Mouse (Mus musculus) limb, embryonic 14.5 days (tissue): ENCODE measurements around the gene Dnah17. TPM values are rescaled to one million over a fixed set of nuclear protein-coding genes. Genes with fewer than 3 reads are reported as not detected.

ENCODE experiments used
- ATAC-seq: fragments of 200-750 bp; cut with Nextera tagmentation; 2 replicates; pipeline ENCODE4 v1.8.0; 2017; ENCODE audit warnings: low read depth, moderate number of reproducible peaks, moderate TSS enrichment; ENCODE audit not compliant: low FRiP score
- DNase-seq: peaks from one replicate; pipeline ENCODE4 v3.0.0-alpha.2; 2015; ENCODE audit warnings: low spot score
- H3K27ac ChIP-seq: fragments of 300-500 bp; sonication (generic); replicated peaks from 2 replicates; pipeline ENCODE4 v1.5.1; 2014; ENCODE audit warnings: low read depth, mild to moderate bottlenecking, low read length, moderate library complexity, mixed read lengths
- H3K27me3 ChIP-seq: fragments of 300-500 bp; sonication (generic); 2 replicates; pipeline ENCODE4 v1.6.1; 2014; ENCODE audit warnings: low read length, mixed read lengths; ENCODE audit not compliant: control insufficient read depth, insufficient read depth
- H3K36me3 ChIP-seq: fragments of 300-500 bp; sonication (generic); 2 replicates; pipeline ENCODE4 v1.6.1; 2014; ENCODE audit warnings: mild to moderate bottlenecking, low read length, moderate library complexity, mixed read lengths; ENCODE audit not compliant: control insufficient read depth, insufficient read depth
- H3K4me1 ChIP-seq: fragments of 300-500 bp; sonication (generic); 2 replicates; pipeline ENCODE4 v1.6.1; 2014; ENCODE audit warnings: antibody characterized with exemption, low read length, mixed read lengths; ENCODE audit not compliant: control insufficient read depth, insufficient read depth
- H3K4me2 ChIP-seq: fragments of 300-500 bp; sonication (generic); replicated peaks from 2 replicates; pipeline ENCODE4 v1.6.1; 2014; ENCODE audit warnings: low read depth, mild to moderate bottlenecking, low read length, moderate library complexity; ENCODE audit not compliant: severe bottlenecking
- H3K4me3 ChIP-seq: fragments of 300-500 bp; sonication (generic); replicated peaks from 2 replicates; pipeline ENCODE4 v1.5.1; 2014; ENCODE audit warnings: low read length
- H3K9ac ChIP-seq: fragments of 300-500 bp; sonication (generic); 2 replicates; pipeline ENCODE4 v1.6.1; 2014; ENCODE audit warnings: mild to moderate bottlenecking, low read depth, low read length, moderate library complexity; ENCODE audit not compliant: severe bottlenecking
- H3K9me3 ChIP-seq: fragments of 300-500 bp; sonication (generic); 2 replicates; pipeline ENCODE4 v1.6.1; 2016; ENCODE audit warnings: low read length; ENCODE audit not compliant: control insufficient read depth
- POLR2A ChIP-seq: fragments of 200-500 bp; IDR thresholded peaks from 2 replicates; pipeline ENCODE4 v1.8.0; 2012; ENCODE audit warnings: inconsistent platforms, mild to moderate bottlenecking, moderate library complexity, borderline replicate concordance; ENCODE audit not compliant: insufficient read depth, insufficient read length; ENCODE audit errors: extremely low read depth
- WGBS: fragments of 180-500 bp; shearing (Covaris S2); extraction: QIAGEN DNeasy Blood & Tissue Kit; methylation state at CpG from one replicate; pipeline ENCODE4 v1.1.7; 2014; 5-methylcytosine and 5-hydroxymethylcytosine counted together
- polyA plus RNA-seq, 2 experiments: library from polyadenylated mRNA; depleted of rRNA in 1 of 2; stranded (reverse) in 1 of 2; unstranded in 1 of 2; fragments of >200 nt; fragmentation: Nextera tagmentation in 1 of 2; extraction: Ambion mirVana in 1 of 2; gene quantifications; 2 replicates each; pipeline versions ENCODE4 v1.2.1 to v1.2.3; 2012 to 2014

The Dnah17 gene
- polyA plus RNA-seq, 2 experiments = 0.10 to 0.11 TPM

- no peak for DNase-seq
- Histone ChIP-seq H3K27ac (no peak overlapping the region), H3K27me3 (no peaks in the 10 kb centered on the region), H3K36me3 (peaks cover 70% of the 10 kb centered on the region), H3K4me1 (no peaks in the 10 kb centered on the region), H3K4me3 (no peak overlapping the region), H3K9me3 (no peaks in the 10 kb centered on the region), H3K4me2 (no peak overlapping the region), H3K9ac (no peak overlapping the region)
- WGBS = 66% methylated on average over 9 of the region's 9 CpGs
- TF ChIP-seq POLR2A = no peak
- ATAC-seq = no peak
These were observed 38.3 kb upstream of the Dnah17 start for GRCm38 (mm10) chr11:118168714-118169113.

GRCm38 (mm10) chr11:118166626-118167025, 36.2 kb upstream of the Dnah17 start:
- H3K4me1 ChIP-seq = no peaks in the 10 kb centered on the region
- DNase-seq = no peak
- no peak overlapping the region for H3K4me2 ChIP-seq
- WGBS = 87% methylated on average over 5 of the region's 5 CpGs
- no peaks in the 10 kb centered on the region for H3K9me3 ChIP-seq
- no peak for ATAC-seq
- TF ChIP-seq POLR2A = no peak
- no peak overlapping the region for H3K9ac ChIP-seq
- H3K27me3 ChIP-seq = no peaks in the 10 kb centered on the region
- peaks cover 60% of the 10 kb centered on the region for H3K36me3 ChIP-seq
- H3K4me3 ChIP-seq = no peak overlapping the region
- no peak overlapping the region for H3K27ac ChIP-seq

- H3K4me2 ChIP-seq = no peak overlapping the region
- H3K4me1 ChIP-seq = no peaks in the 10 kb centered on the region
- WGBS = 52% methylated on average over 11 of the region's 11 CpGs
- peak; percentile 66 for ATAC-seq
- H3K9ac ChIP-seq = no peak overlapping the region
- 0 out of 2 replicates have a peak overlapping the region, but pooled peaks have one; percentile 43 for H3K27ac ChIP-seq
- peak; percentile 27 for DNase-seq
- H3K36me3 ChIP-seq = peaks cover 54% of the 10 kb centered on the region
- H3K9me3 ChIP-seq = no peaks in the 10 kb centered on the region
- H3K4me3 ChIP-seq = no peak overlapping the region
- TF ChIP-seq POLR2A = no peak
- no peaks in the 10 kb centered on the region for H3K27me3 ChIP-seq
These were observed 35.2 kb upstream of the Dnah17 start for GRCm38 (mm10) chr11:118165681-118166080.

- Histone ChIP-seq H3K4me2 (no peak overlapping the region), H3K27me3 (no peaks in the 10 kb centered on the region), H3K36me3 (peaks cover 48% of the 10 kb centered on the region), H3K27ac (no peak overlapping the region), H3K4me1 (no peaks in the 10 kb centered on the region), H3K4me3 (no peak overlapping the region), H3K9me3 (no peaks in the 10 kb centered on the region), H3K9ac (no peak overlapping the region)
- ATAC-seq = no peak
- 68% methylated on average over 8 of the region's 8 CpGs for WGBS
- TF ChIP-seq POLR2A = no peak
- DNase-seq = no peak
These were observed 34.1 kb upstream of the Dnah17 start for GRCm38 (mm10) chr11:118164566-118164965.

GRCm38 (mm10) chr11:118162245-118162644, 31.8 kb upstream of the Dnah17 start:
- no peaks in the 10 kb centered on the region for H3K9me3 ChIP-seq
- ATAC-seq = no peak
- DNase-seq = no peak
- H3K4me1 ChIP-seq = no peaks in the 10 kb centered on the region
- WGBS = 51% methylated on average over 10 of the region's 10 CpGs
- H3K9ac ChIP-seq = no peak overlapping the region
- peaks cover 31% of the 10 kb centered on the region for H3K36me3 ChIP-seq
- no peak overlapping the region for H3K4me3 ChIP-seq
- no peak overlapping the region for H3K27ac ChIP-seq
- no peak for TF ChIP-seq POLR2A
- no peak overlapping the region for H3K4me2 ChIP-seq
- H3K27me3 ChIP-seq = no peaks in the 10 kb centered on the region

- DNase-seq (no peak), ATAC-seq (no peak)
- Histone ChIP-seq H3K4me1 (no peaks in the 10 kb centered on the region), H3K4me2 (no peak overlapping the region), H3K27ac (no peak overlapping the region), H3K4me3 (no peak overlapping the region), H3K9ac (no peak overlapping the region), H3K27me3 (no peaks in the 10 kb centered on the region), H3K36me3 (peaks cover 23% of the 10 kb centered on the region), H3K9me3 (no peaks in the 10 kb centered on the region)
- TF ChIP-seq POLR2A = no peak
- 68% methylated on average over 6 of the region's 6 CpGs for WGBS
These were observed 30.8 kb upstream of the Dnah17 start for GRCm38 (mm10) chr11:118161240-118161639.
